Mouse (Mus musculus) megakaryocyte, adult 5-6 weeks (primary cell): ENCODE measurements around the gene Zfp61. TPM values are rescaled to one million over a fixed set of nuclear protein-coding genes. Genes with fewer than 3 reads are reported as not detected.
"Not testable (repeated sequence)": the region's sequence is repeated elsewhere in the genome, so short reads cannot be mapped to it uniquely, and the experiment has no call there.

Experiments
- ATAC-seq: 2 replicates; pipeline ENCODE4 v1.8.0; 2016; ENCODE audit warnings: mild to moderate bottlenecking, inconsistent platforms; ENCODE audit not compliant: poor library complexity, severe bottlenecking
- total RNA-seq, 2 experiments: library from RNA; stranded (forward) in 1 of 2; stranded (reverse) in 1 of 2; fragments of 153-499, 151-499 nt in 1 of 2; fragments of 221-1000, 200-1000 nt in 1 of 2; gene quantifications; 2 replicates each; pipeline versions ENCODE4 v1.2.3 to v1.2.4; 2015 to 2017

The Zfp61 gene
- total RNA-seq, 2 experiments from 2014 or later, result 4.2 to 10.6 TPM

GRCm38 (mm10) chr7:24297361-24298095 is 3.5 kb downstream of the Zfp61 start:
- ATAC-seq, result no peak

GRCm38 (mm10) chr7:24296386-24296785 is 4.6 kb downstream of the Zfp61 start:
- ATAC-seq, result no peak

GRCm38 (mm10) chr7:24295376-24295775 is 5.7 kb downstream of the Zfp61 start:
- no peak for ATAC-seq

GRCm38 (mm10) chr7:24294763-24295162 is 6.3 kb downstream of the Zfp61 start:
- ATAC-seq, result no peak

GRCm38 (mm10) chr7:24293061-24293851 is 7.8 kb downstream of the Zfp61 start:
- ATAC-seq, result no peak

- no peak for ATAC-seq
Measured at GRCm38 (mm10) chr7:24291387-24292090, 9.5 kb downstream of the Zfp61 start.

- ATAC-seq, result no peak
Measured at GRCm38 (mm10) chr7:24290106-24290693, 10.8 kb downstream of the Zfp61 start.

- ATAC-seq, result no peak
Measured at GRCm38 (mm10) chr7:24288512-24288911, 12.5 kb downstream of the Zfp61 start.

GRCm38 (mm10) chr7:24287670-24288069 is 13.4 kb downstream of the Zfp61 start:
- ATAC-seq, result no peak

- no peak for ATAC-seq
Measured at GRCm38 (mm10) chr7:24286916-24287315, 14.1 kb downstream of the Zfp61 start.

- ATAC-seq, result no peak
Measured at GRCm38 (mm10) chr7:24286090-24286489, 14.9 kb downstream of the Zfp61 start.

GRCm38 (mm10) chr7:24280858-24281145 is 20.2 kb downstream of the Zfp61 start:
- no peak for ATAC-seq

- ATAC-seq, result no peak
Measured at GRCm38 (mm10) chr7:24280031-24280857, 20.8 kb downstream of the Zfp61 start.

GRCm38 (mm10) chr7:24278771-24279170 is 22.3 kb downstream of the Zfp61 start:
- not testable (repeated sequence) for ATAC-seq

- no peak for ATAC-seq
Measured at GRCm38 (mm10) chr7:24274456-24274855, 26.6 kb downstream of the Zfp61 start.

GRCm38 (mm10) chr7:24271191-24271590 is 29.8 kb downstream of the Zfp61 start:
- no peak for ATAC-seq

- ATAC-seq, result peak; percentile 83
Measured at GRCm38 (mm10) chr7:24270288-24270672, 30.8 kb downstream of the Zfp61 start, which contains the start of gene Zfp93. Zfp93 (plus strand) TSS chr7:24270420.

- ATAC-seq, result no peak
Measured at GRCm38 (mm10) chr7:24269667-24270287, 31.3 kb downstream of the Zfp61 start.

GRCm38 (mm10) chr7:24269256-24269655 is 31.8 kb downstream of the Zfp61 start:
- no peak for ATAC-seq
